Mouse (Mus musculus) heart, embryonic 12.5 days (tissue): ENCODE results near the gene Hilpda. TPM values are rescaled to one million over a fixed set of nuclear protein-coding genes. Genes with fewer than 3 reads are reported as not detected.
A peak's percentile ranks its signal among the peaks of the same experiment; 100 is the strongest.

Experiments used
- ATAC-seq: fragments of 200-750 bp; cut with Nextera tagmentation; 2 replicates; pipeline ENCODE4 v1.8.0; 2017; ENCODE audit warnings: moderate TSS enrichment, moderate library complexity; ENCODE audit not compliant: insufficient number of reproducible peaks, low FRiP score
- H3K27ac ChIP-seq: fragments of 300-500 bp; sonication (generic); 2 replicates; pipeline ENCODE4 v1.5.1; 2016; ENCODE audit warnings: mild to moderate bottlenecking, moderate library complexity; ENCODE audit not compliant: poor library complexity, severe bottlenecking
- H3K27me3 ChIP-seq: fragments of 300-500 bp; sonication (generic); replicated peaks from 2 replicates; pipeline ENCODE4 v1.6.1; 2016; ENCODE audit warnings: mild to moderate bottlenecking, moderate library complexity
- H3K36me3 ChIP-seq: fragments of 300-500 bp; sonication (generic); 2 replicates; pipeline ENCODE4 v1.6.1; 2016; ENCODE audit warnings: mild to moderate bottlenecking, moderate library complexity
- H3K4me1 ChIP-seq: fragments of 300-500 bp; sonication (generic); replicated peaks from 2 replicates; pipeline ENCODE4 v1.6.1; 2016; ENCODE audit warnings: mild to moderate bottlenecking
- H3K4me2 ChIP-seq: fragments of 300-500 bp; sonication (generic); 2 replicates; pipeline ENCODE4 v1.6.1; 2016; ENCODE audit warnings: mild to moderate bottlenecking, moderate library complexity
- H3K4me3 ChIP-seq: fragments of 300-500 bp; sonication (generic); 2 replicates; pipeline ENCODE4 v1.5.1; 2016; ENCODE audit warnings: mild to moderate bottlenecking
- H3K9ac ChIP-seq: fragments of 300-500 bp; sonication (generic); 2 replicates; pipeline ENCODE4 v1.6.1; 2016; ENCODE audit warnings: mild to moderate bottlenecking, moderate library complexity
- H3K9me3 ChIP-seq: fragments of 300-500 bp; sonication (generic); replicated peaks from 2 replicates; pipeline ENCODE4 v1.6.1; 2016; ENCODE audit warnings: mild to moderate bottlenecking, moderate library complexity
- WGBS: fragments of 180-500 bp; shearing (Covaris S2); methylation state at CpG from one replicate; pipeline ENCODE4 v1.1.7; 2016; 5-methylcytosine and 5-hydroxymethylcytosine counted together
- polyA plus RNA-seq: library from polyadenylated mRNA; unstranded; fragments of >200 nt; fragmentation: Nextera tagmentation; extraction: Ambion mirVana; gene quantifications from 2 replicates; pipeline ENCODE4 v1.2.1, GENCODE M21; 2016

Hilpda gene
- polyA plus RNA-seq, 1 experiment from 2014 or later: 22.7 TPM

GRCm38 (mm10) chr6:29305462-29305861 is 33.2 kb downstream of the Hilpda start:
- WGBS: 83% methylated on average over 4 of the region's 4 CpGs
- Histone ChIP-seq H3K27me3 (no peaks in the 10 kb centered on the region), H3K36me3 (no peaks in the 10 kb centered on the region), H3K9me3 (peaks cover 12% of the 10 kb centered on the region), H3K4me2 (no peak overlapping the region), H3K4me3 (no peak overlapping the region), H3K9ac (no peak overlapping the region), H3K4me1 (no peaks in the 10 kb centered on the region), H3K27ac (no peak overlapping the region)
- ATAC-seq: no peak

GRCm38 (mm10) chr6:29308846-29309605 is 36.7 kb downstream of the Hilpda start:
- no peaks in the 10 kb centered on the region for H3K36me3 ChIP-seq
- H3K9me3 ChIP-seq: peaks cover 12% of the 10 kb centered on the region
- no peak overlapping the region for H3K4me3 ChIP-seq
- no peak overlapping the region for H3K27ac ChIP-seq
- no peak overlapping the region for H3K4me2 ChIP-seq
- no peaks in the 10 kb centered on the region for H3K4me1 ChIP-seq
- 81% methylated on average over 16 of the region's 16 CpGs for WGBS
- no peak overlapping the region for H3K9ac ChIP-seq
- no peak for ATAC-seq
- H3K27me3 ChIP-seq: no peaks in the 10 kb centered on the region

- WGBS: 61% methylated on average over 14 of the region's 14 CpGs
- H3K9me3 ChIP-seq: peaks cover 5% of the 10 kb centered on the region; the same call in 1 of the 2 replicates
- no peak overlapping the region for H3K9ac ChIP-seq
- no peak overlapping the region for H3K27ac ChIP-seq
- H3K4me3 ChIP-seq: no peak overlapping the region
- no peaks in the 10 kb centered on the region for H3K36me3 ChIP-seq
- peaks cover 5% of the 10 kb centered on the region for H3K4me1 ChIP-seq
- no peak for ATAC-seq
- no peaks in the 10 kb centered on the region for H3K27me3 ChIP-seq
- H3K4me2 ChIP-seq: no peak overlapping the region
Measured at GRCm38 (mm10) chr6:29313690-29314202, 41.5 kb downstream of the Hilpda start.

GRCm38 (mm10) chr6:29317286-29317685 is 45.0 kb downstream of the Hilpda start:
- H3K9me3 ChIP-seq: no peaks in the 10 kb centered on the region
- H3K27me3 ChIP-seq: no peaks in the 10 kb centered on the region
- no peak overlapping the region for H3K4me2 ChIP-seq
- H3K4me1 ChIP-seq: peaks cover 10% of the 10 kb centered on the region
- H3K9ac ChIP-seq: no peak overlapping the region
- no peak for ATAC-seq
- no peak overlapping the region for H3K4me3 ChIP-seq
- H3K36me3 ChIP-seq: no peaks in the 10 kb centered on the region
- WGBS: 64% methylated on average over 2 of the region's 2 CpGs
- no peak overlapping the region for H3K27ac ChIP-seq

GRCm38 (mm10) chr6:29317941-29318340 is 45.7 kb downstream of the Hilpda start:
- WGBS: 72% methylated on average over 3 of the region's 3 CpGs
- H3K27ac ChIP-seq: no peak overlapping the region
- no peaks in the 10 kb centered on the region for H3K27me3 ChIP-seq
- H3K4me1 ChIP-seq: peaks cover 10% of the 10 kb centered on the region
- H3K4me2 ChIP-seq: no peak overlapping the region
- ATAC-seq: no peak
- no peaks in the 10 kb centered on the region for H3K36me3 ChIP-seq
- H3K4me3 ChIP-seq: no peak overlapping the region
- no peak overlapping the region for H3K9ac ChIP-seq
- no peaks in the 10 kb centered on the region for H3K9me3 ChIP-seq

GRCm38 (mm10) chr6:29318879-29319278 is 46.6 kb downstream of the Hilpda start, which contains the start of gene Fam71f1:
TSS of gene Fam71f1 (plus strand) at chr6:29319140.
- ATAC-seq: peak; percentile 81
- WGBS: 26% methylated on average over 5 of the region's 5 CpGs
- H3K4me3 ChIP-seq: no peak within 1 kb of the TSS
- H3K36me3 ChIP-seq: no peaks in the 10 kb centered on the region
- H3K9me3 ChIP-seq: no peaks in the 10 kb centered on the region
- no peak within 1 kb of the TSS for H3K9ac ChIP-seq
- peaks cover 10% of the 10 kb centered on the region for H3K4me1 ChIP-seq
- peak within 1 kb of the TSS; percentile 33; the same call in 1 of the 2 replicates for H3K27ac ChIP-seq
- no peak within 1 kb of the TSS for H3K4me2 ChIP-seq
- H3K27me3 ChIP-seq: no peaks in the 10 kb centered on the region

GRCm38 (mm10) chr6:29321586-29321985 is 49.3 kb downstream of the Hilpda start:
- Histone ChIP-seq H3K9me3 (no peaks in the 10 kb centered on the region), H3K27ac (no peak overlapping the region), H3K36me3 (no peaks in the 10 kb centered on the region), H3K4me3 (no peak overlapping the region), H3K9ac (no peak overlapping the region), H3K4me1 (peaks cover 10% of the 10 kb centered on the region), H3K4me2 (no peak overlapping the region), H3K27me3 (no peaks in the 10 kb centered on the region)
- 80% methylated on average over 6 of the region's 6 CpGs for WGBS
- ATAC-seq: no peak

- no peak for ATAC-seq
- Histone ChIP-seq H3K4me1 (peaks cover 10% of the 10 kb centered on the region), H3K9ac (no peak overlapping the region), H3K4me3 (no peak overlapping the region), H3K36me3 (no peaks in the 10 kb centered on the region), H3K27me3 (no peaks in the 10 kb centered on the region), H3K4me2 (no peak overlapping the region), H3K27ac (no peak overlapping the region), H3K9me3 (no peaks in the 10 kb centered on the region)
- WGBS: 87% methylated on average over 7 of the region's 7 CpGs
Measured at GRCm38 (mm10) chr6:29322147-29322546, 49.9 kb downstream of the Hilpda start.

GRCm38 (mm10) chr6:29322735-29323134 is 50.4 kb downstream of the Hilpda start:
- ATAC-seq: no peak
- Histone ChIP-seq H3K9me3 (no peaks in the 10 kb centered on the region), H3K9ac (no peak overlapping the region), H3K36me3 (no peaks in the 10 kb centered on the region), H3K27ac (no peak overlapping the region), H3K4me2 (no peak overlapping the region), H3K27me3 (no peaks in the 10 kb centered on the region), H3K4me1 (peaks cover 10% of the 10 kb centered on the region), H3K4me3 (no peak overlapping the region)
- WGBS: 78% methylated on average over 4 of the region's 4 CpGs

Other genes starting within 250 kb of the Hilpda start
- not detected in 2 replicates for gene Lep, start 212.3 kb upstream of the Hilpda start, polyA plus RNA-seq
- gene Rbm28, start 107.5 kb upstream of the Hilpda start, polyA plus RNA-seq: 32.4 and 35.6 TPM in 2 replicates
- gene Prrt4, start 92.9 kb upstream of the Hilpda start, polyA plus RNA-seq: 3.0 and 3.1 TPM in 2 replicates
- 39.5 and 40.8 TPM in 2 replicates for gene Impdh1, start 56.1 kb upstream of the Hilpda start, polyA plus RNA-seq
- 0.26 TPM in 1 of 2 replicates, not detected in the other for gene Fam71f2, start 7.1 kb downstream of the Hilpda start, polyA plus RNA-seq
- 0.18 TPM in 2 replicates for gene Fam71f1, start 46.7 kb downstream of the Hilpda start, polyA plus RNA-seq
- gene Calu, start 75.6 kb downstream of the Hilpda start, polyA plus RNA-seq: 476 and 483 TPM in 2 replicates
- gene Opn1sw, start 116.0 kb downstream of the Hilpda start, polyA plus RNA-seq: 0.65 and 0.69 TPM in 2 replicates
- 25.1 and 27.0 TPM in 2 replicates for gene Ccdc136, start 123.8 kb downstream of the Hilpda start, polyA plus RNA-seq
- 90.7 and 98.1 TPM in 2 replicates for gene Flnc, start 160.8 kb downstream of the Hilpda start, polyA plus RNA-seq
- 175 and 189 TPM in 2 replicates for gene Atp6v1f, start 195.2 kb downstream of the Hilpda start, polyA plus RNA-seq
- gene Atp6v1fnb, start 198.9 kb downstream of the Hilpda start, polyA plus RNA-seq: not detected in 2 replicates
- gene Kcp, start 235.5 kb downstream of the Hilpda start, polyA plus RNA-seq: 10.6 and 15.4 TPM in 2 replicates